Mouse (Mus musculus) activated CD4-positive, CD25-positive, alpha-beta regulatory T cell, adult 9 weeks (primary cell): ENCODE data around the gene Susd2. TPM values are rescaled to one million over a fixed set of nuclear protein-coding genes. Genes with fewer than 3 reads are reported as not detected.

ENCODE experiments used
- polyA plus RNA-seq: library from polyadenylated mRNA; unstranded; fragments of 100-300 nt; shearing (Covaris generic); gene quantifications from one replicate; pipeline ENCODE4 v1.2.1, GENCODE M21; 2017

The Susd2 gene
- polyA plus RNA-seq = 22.4 TPM

DNA sequence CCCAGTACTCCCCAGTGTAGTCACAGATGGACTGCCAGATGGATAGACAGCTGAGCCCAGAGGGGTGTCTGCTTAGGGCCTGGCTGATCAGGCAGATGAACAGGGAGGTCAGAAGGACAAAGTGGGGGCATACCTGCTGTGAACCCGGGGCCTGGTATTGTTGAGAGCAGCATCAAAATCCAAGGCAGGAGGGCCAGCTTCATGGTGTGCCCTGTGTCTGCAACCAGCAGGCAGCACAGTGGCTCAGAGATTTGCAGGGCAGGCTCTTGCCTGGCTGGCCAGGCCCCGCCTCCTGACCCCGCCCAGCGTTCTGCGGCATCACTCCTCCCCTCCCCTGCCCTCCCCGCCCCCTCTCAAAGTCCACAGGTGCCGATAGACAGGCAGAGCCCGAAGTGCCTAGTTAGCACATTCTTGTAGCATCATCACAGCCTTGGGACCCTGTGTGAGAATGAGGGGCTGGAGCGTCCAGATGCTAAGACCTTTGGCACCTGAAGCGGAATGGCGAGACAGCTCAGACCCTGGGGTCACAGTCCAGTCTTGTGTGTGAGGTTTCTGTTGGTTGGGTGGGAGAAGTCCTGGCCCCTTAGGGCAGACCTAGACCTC lies at the start of gene Susd2:
Susd2 (minus strand) TSS at position 268 of the 603 bp plus-strand sequence.

DNA sequence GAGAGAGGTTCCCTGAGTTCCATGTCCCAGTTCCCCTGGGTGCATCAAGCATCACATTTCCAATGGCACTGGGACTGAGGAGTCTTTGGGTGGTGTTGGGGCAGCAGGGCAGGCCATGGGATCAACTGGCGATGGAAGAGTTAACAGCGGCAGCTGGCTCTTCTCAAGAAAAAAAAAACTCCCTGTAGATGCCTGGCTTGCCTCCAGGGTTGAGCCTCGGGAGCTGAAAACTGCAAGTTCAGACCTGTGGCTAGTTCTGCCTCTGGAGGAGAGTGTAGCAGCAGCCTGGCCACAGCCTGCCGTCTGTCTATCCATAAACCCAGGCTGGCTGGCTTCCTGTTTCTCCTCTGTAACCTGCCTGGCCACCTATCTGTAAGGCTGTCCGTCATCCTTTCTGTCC lies 54.7 kb downstream of the Susd2 start, which contains the start of gene Ggt5:
Ggt5 (plus strand) TSS at position 212 of the 400 bp plus-strand sequence.

Other genes starting within 250 kb of the Susd2 start
- 0.07 TPM for gene Upb1, start 242.9 kb downstream of the Susd2 start, polyA plus RNA-seq
- 218 TPM for gene Snrpd3, start 126.5 kb downstream of the Susd2 start, polyA plus RNA-seq
- gene Gucd1, start 126.0 kb downstream of the Susd2 start, polyA plus RNA-seq = 22.6 TPM
- gene Lrrc75b, start 83.7 kb downstream of the Susd2 start, polyA plus RNA-seq = 0.18 TPM
- gene Ggt1, start 82.4 kb downstream of the Susd2 start, polyA plus RNA-seq = 3.6 TPM
- 0.59 TPM for gene Ggt5, start 54.7 kb downstream of the Susd2 start, polyA plus RNA-seq
- 59.1 TPM for gene Cabin1, start 120.3 kb upstream of the Susd2 start, polyA plus RNA-seq
- 79.9 TPM for gene Ddt, start 129.4 kb upstream of the Susd2 start, polyA plus RNA-seq
- gene Gm20441, start 136.9 kb upstream of the Susd2 start, polyA plus RNA-seq = not detected
- gene Gstt3, start 137.4 kb upstream of the Susd2 start, polyA plus RNA-seq = 10.1 TPM
- 0.42 TPM for gene Gstt1, start 154.6 kb upstream of the Susd2 start, polyA plus RNA-seq
- not detected for gene Gstt4, start 178.5 kb upstream of the Susd2 start, polyA plus RNA-seq
- gene Gstt2, start 193.4 kb upstream of the Susd2 start, polyA plus RNA-seq = 58.6 TPM
- 682 TPM for gene Mif, start 216.2 kb upstream of the Susd2 start, polyA plus RNA-seq
- 3.1 TPM for gene Derl3, start 249.4 kb upstream of the Susd2 start, polyA plus RNA-seq